Mouse (Mus musculus): ENCODE data around the gene Tdrd1. TPM values are rescaled to one million over a fixed set of nuclear protein-coding genes. Genes with fewer than 3 reads are reported as not detected.
"Not testable (repeated sequence)": the region's sequence is repeated elsewhere in the genome, so short reads cannot be mapped to it uniquely, and the experiment has no call there.

The Tdrd1 gene
- polyA plus RNA-seq (2016; fragmentation: Nextera tagmentation; extraction: Ambion mirVana): 1.0 TPM in 2 replicates

DNA sequence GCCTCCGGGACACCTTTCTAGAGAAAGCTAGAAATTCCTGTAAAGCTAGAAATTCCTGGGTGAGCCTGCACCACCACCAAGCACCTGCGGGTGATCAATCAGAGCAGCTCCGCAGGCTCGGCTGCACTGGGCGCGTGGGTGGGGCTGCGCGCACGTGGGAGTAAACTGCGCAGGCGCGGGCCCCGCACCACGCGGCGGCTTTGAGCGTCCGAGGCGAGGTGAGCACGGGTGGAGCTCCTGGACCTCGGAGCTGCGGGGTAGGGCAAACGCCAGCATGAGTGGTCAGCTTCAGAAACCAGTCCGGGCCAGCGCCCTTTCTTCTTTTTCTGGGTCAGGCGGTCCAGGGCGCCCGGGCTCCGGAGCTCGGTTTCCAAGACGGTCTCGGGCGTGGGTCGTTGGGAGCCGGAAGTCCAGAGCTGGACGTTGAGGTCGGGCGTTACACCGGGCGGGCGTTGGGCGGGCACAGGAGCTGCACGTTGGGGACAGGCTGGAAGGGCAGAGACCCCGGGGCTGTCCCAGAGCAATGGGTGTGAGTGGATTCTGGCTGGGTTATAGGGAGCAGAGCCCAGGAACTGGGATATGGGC is at the start of gene Tdrd1:
Gene Tdrd1, plus strand, starts transcription at position 163 of the 585 bp plus-strand sequence.
- H3K4me1 ChIP-seq: peaks cover 13% of the 10 kb centered on the region
- no peak for DNase-seq (ENCODE audit: low spot score)
- H3K27ac ChIP-seq: peak within 1 kb of the TSS; percentile 66
- WGBS: 42% methylated on average over 44 of the region's 44 CpGs
- H3K4me3 ChIP-seq: peak within 1 kb of the TSS; percentile 45
- H3K36me3 ChIP-seq: no peaks in the 10 kb centered on the region
- H3K27me3 ChIP-seq (ENCODE audit: insufficient read depth, poor library complexity, severe bottlenecking): peaks cover 31% of the 10 kb centered on the region
- H3K9me3 ChIP-seq: no peaks in the 10 kb centered on the region

DNA sequence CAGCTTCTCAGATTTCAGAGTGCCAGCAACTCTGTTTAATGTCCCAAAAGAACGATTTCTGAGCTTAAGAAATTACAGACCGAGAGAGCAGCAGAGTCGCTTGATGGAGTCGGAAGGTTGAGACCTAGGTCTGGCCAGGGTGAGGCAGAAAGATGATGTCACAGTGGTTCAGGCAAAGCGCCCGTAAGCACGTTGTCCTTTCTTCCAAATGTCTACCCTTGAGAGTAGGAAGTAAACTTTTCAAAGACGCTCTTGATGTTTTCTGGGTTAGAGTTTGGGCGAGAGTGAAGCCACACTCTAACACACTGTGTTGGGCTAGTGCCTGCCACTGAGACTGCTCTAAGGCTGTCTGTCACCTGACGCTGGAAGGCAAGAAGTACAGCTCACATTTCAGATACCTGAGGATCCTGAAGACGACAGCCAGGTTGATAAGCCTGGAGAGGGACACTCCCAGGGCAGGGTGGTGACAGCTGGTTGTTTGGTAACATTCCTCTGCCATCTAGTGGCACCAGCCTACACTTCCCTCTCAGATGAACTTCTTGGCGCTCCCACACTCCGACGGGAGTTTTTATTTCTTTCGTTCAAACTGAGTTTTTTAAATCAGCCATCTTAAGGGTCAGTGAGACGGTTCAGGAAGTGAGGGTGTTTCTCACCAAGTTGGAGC is 49.2 kb upstream of the Tdrd1 start:
- Histone ChIP-seq H3K36me3 (no peaks in the 10 kb centered on the region), H3K4me3 (peak overlapping the region; percentile 40), H3K27ac (no peak overlapping the region), H3K27me3 (ENCODE audit: insufficient read depth, poor library complexity, severe bottlenecking) (0 out of 2 replicates have a peak, but pooled peaks cover 2% of the 10 kb centered on the region), H3K4me1 (peaks cover 48% of the 10 kb centered on the region), H3K9me3 (no peaks in the 10 kb centered on the region)
- WGBS: 26% methylated on average over 16 of the region's 16 CpGs
- DNase-seq (ENCODE audit: low spot score): no peak

DNA sequence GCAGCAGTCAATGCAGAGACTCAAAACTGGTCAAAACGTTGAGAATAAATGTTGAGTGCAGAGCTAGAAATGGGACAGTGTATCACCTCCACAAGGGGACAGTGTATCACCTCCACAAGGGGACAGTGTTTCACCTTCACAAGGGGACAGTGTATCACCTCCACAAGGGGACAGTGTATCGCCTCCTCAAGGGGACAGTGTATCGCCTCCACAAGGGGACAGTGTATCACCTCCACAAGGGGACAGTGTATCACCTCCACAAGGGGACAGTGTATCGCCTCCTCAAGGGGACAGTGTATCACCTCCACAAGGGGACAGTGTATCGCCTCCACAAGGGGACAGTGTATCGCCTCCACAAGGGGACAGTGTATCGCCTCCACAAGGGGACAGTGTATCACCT is 47.5 kb upstream of the Tdrd1 start:
- H3K36me3 ChIP-seq; H3K27me3 ChIP-seq (ENCODE audit: insufficient read depth, poor library complexity, severe bottlenecking); H3K27ac ChIP-seq; H3K9me3 ChIP-seq; H3K4me3 ChIP-seq; DNase-seq (ENCODE audit: low spot score): not testable (repeated sequence)
- peaks cover 42% of the 10 kb centered on the region for H3K4me1 ChIP-seq
- 90% methylated on average over 7 of the region's 7 CpGs for WGBS

DNA sequence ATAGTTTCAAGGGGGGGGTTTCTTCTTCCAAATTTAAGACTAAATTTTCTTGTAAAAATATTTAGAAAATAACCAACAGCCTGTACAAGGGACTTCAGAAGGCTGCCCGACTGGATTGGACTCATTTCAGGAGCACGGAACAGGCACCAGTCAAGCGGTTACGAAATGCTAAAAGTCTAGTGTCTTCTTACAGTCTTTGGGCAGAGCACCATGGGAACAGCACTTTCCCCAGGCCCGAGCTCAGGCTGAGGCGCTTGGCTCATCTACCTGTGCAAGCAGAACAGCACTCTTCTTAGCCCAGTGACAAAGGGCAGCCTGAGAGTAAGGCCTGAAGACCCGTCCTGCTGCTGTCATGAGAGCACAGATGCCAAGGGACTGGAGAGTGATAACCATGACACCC is 38.1 kb upstream of the Tdrd1 start:
- H3K4me3 ChIP-seq: no peak overlapping the region
- WGBS: 89% methylated on average over 7 of the region's 7 CpGs
- H3K27me3 ChIP-seq (ENCODE audit: insufficient read depth, poor library complexity, severe bottlenecking): no peaks in the 10 kb centered on the region
- no peaks in the 10 kb centered on the region for H3K4me1 ChIP-seq
- H3K36me3 ChIP-seq: peaks cover 48% of the 10 kb centered on the region
- no peak overlapping the region for H3K27ac ChIP-seq
- H3K9me3 ChIP-seq: no peaks in the 10 kb centered on the region
- no peak for DNase-seq (ENCODE audit: low spot score)

DNA sequence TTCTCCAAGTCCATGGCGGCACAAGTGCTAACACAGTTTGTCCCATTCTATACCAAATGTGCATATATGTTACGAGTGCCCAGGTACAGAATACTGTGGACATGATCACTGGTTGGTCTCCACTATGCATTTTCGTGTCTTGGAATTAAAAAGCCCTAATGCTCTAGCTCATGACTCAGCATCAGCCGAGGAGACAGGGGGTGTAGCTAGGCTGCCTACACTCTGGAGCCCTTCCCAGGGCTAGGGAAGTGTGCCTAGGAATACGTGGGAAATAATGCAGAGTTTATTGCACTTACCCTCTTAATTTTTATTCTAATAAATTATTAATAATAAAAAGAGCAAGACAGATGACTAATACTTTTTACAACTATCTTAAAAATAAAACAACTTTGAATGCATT is 37.1 kb upstream of the Tdrd1 start:
- DNase-seq (ENCODE audit: low spot score): no peak

DNA sequence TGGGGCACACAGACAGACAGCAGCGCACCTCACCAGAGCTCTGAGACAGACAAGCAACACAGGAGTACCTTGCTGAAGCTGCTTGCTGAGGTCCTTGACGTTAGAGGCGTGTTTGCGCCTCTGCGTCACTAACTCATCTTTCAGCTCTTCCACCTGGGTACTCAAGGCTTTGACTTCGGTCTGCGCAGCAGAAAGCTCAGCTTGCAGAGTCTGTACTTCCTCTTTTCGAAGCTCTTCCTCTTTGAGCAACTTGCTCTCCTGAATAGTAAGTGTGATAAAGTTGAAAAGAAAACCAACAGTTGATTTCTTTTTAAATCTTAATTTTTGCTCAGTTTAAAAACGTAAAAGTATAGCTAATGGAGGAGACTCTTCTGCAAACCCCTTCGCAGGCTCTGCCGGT is 28.6 kb upstream of the Tdrd1 start:
- WGBS: 92% methylated on average over 11 of the region's 11 CpGs
- peaks cover 89% of the 10 kb centered on the region for H3K36me3 ChIP-seq
- no peak for DNase-seq (ENCODE audit: low spot score)

More for the DNA sequence above, 37.1 kb upstream of the Tdrd1 start:
- Histone ChIP-seq H3K27me3 (ENCODE audit: insufficient read depth, poor library complexity, severe bottlenecking) (no peaks in the 10 kb centered on the region), H3K4me1 (no peaks in the 10 kb centered on the region), H3K36me3 (peaks cover 58% of the 10 kb centered on the region), H3K27ac (no peak overlapping the region), H3K4me3 (no peak overlapping the region), H3K9me3 (no peaks in the 10 kb centered on the region)
- WGBS: 91% methylated on average over 5 of the region's 5 CpGs

DNA sequence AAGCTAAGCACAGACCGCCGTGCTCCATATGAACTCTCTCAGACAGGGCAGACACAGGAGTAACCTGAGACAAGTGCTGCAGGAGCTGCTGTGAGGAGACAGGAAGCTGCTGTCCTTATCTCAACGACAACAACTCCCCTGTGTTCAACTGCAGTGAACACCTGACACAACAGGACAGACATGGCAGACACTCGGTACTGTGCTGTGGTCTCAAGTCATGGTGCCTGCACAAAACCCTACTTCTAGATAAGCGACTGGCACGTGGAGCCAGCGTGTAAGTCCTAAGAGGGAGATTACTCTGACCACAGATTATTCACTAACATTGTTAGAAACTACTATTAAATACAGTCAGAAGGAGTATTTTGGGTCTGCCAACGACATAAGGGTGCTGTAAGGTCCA is 25.8 kb upstream of the Tdrd1 start:
- Histone ChIP-seq H3K36me3 (peaks cover 80% of the 10 kb centered on the region), H3K27me3 (ENCODE audit: insufficient read depth, poor library complexity, severe bottlenecking) (no peaks in the 10 kb centered on the region), H3K9me3 (no peaks in the 10 kb centered on the region), H3K4me1 (peaks cover 41% of the 10 kb centered on the region), H3K27ac (peak overlapping the region; percentile 19; the same call in 1 of the 2 replicates), H3K4me3 (no peak overlapping the region)
- WGBS: 49% methylated on average over 8 of the region's 8 CpGs
- no peak for DNase-seq (ENCODE audit: low spot score)

More for the DNA sequence above, 28.6 kb upstream of the Tdrd1 start:
- Histone ChIP-seq H3K9me3 (no peaks in the 10 kb centered on the region), H3K27me3 (ENCODE audit: insufficient read depth, poor library complexity, severe bottlenecking) (no peaks in the 10 kb centered on the region), H3K4me1 (peaks cover 26% of the 10 kb centered on the region), H3K27ac (no peak overlapping the region), H3K4me3 (no peak overlapping the region)

DNA sequence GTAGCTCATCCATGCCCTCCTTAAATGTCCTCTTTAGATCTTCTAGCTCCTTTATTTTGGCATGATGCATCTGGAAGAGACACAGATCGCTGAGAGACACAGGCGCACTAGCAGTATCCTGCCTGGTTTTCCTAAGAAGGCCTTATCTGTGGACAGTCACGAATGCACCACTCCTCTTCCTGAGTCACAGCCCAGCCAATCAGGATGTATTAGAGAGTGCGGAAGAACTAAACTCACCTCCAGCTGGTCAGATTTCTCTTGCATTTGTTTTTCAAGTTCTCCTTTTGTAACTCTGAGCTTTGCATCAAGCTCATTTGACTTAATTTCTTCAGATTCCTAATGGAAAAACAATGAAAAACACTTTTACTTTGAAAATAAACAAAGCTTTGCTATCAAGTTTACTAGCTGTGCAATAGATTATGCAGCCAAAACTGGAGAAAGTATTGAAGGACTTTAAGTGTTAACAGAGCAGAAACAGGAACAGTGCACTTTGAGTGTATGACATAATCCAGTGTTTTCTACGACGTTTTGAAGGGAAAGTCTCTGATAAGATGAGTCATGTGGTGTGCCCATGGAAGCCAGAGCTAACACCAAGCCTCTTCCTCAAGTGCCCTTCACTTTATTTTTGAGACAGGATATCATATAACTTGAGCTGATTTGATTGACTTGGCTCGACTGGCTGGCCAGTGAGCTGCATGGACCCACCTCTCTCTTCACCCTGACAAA is 24.9 kb upstream of the Tdrd1 start:
- H3K9me3 ChIP-seq: no peaks in the 10 kb centered on the region
- H3K27ac ChIP-seq: peak overlapping the region; percentile 19; the same call in 1 of the 2 replicates
- no peaks in the 10 kb centered on the region for H3K27me3 ChIP-seq (ENCODE audit: insufficient read depth, poor library complexity, severe bottlenecking)
- no peak overlapping the region for H3K4me3 ChIP-seq
- 30% methylated on average over 7 of the region's 7 CpGs for WGBS
- H3K36me3 ChIP-seq: peaks cover 79% of the 10 kb centered on the region
- H3K4me1 ChIP-seq: peaks cover 41% of the 10 kb centered on the region
- DNase-seq (ENCODE audit: low spot score): no peak

DNA sequence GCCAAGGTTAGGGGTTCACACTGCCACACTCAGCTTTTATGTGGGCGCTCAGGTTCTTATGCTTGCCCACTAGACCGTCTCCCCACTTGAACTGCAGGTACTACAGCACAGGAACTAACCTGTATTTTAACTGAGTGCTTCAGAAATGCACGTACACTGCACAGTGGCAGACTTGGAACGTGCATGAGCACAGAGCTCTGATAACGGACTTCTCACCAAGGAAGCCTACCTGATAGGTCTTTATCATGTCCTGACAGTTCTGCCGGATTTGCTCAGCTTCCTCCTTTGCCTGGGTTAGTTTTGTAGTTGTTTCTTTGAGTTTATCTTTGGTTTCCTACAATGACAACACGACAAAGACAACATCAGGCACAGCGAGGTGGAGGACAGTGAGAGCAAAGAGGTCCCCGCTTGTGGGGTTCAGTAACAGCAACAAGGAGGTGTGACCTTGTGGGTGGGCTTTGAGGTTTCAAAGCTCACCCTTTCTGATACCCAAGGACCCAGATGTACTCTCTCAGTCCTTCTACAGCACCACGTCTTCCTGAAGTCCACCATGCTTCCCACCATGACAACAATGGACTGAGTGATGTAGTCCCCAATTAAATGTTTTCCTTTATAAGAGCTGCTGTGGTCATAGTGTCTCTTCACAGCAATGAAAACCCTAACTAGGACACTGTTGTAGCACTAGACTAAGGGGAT is 24.2 kb upstream of the Tdrd1 start:
- 54% methylated on average over 10 of the region's 10 CpGs for WGBS
- H3K9me3 ChIP-seq: no peaks in the 10 kb centered on the region
- H3K4me1 ChIP-seq: peaks cover 41% of the 10 kb centered on the region
- peak overlapping the region; percentile 69; the same call in 1 of the 2 replicates for H3K27ac ChIP-seq
- peak; percentile 82 for DNase-seq (ENCODE audit: low spot score)
- no peak overlapping the region for H3K4me3 ChIP-seq
- peaks cover 73% of the 10 kb centered on the region for H3K36me3 ChIP-seq
- no peaks in the 10 kb centered on the region for H3K27me3 ChIP-seq (ENCODE audit: insufficient read depth, poor library complexity, severe bottlenecking)

DNA sequence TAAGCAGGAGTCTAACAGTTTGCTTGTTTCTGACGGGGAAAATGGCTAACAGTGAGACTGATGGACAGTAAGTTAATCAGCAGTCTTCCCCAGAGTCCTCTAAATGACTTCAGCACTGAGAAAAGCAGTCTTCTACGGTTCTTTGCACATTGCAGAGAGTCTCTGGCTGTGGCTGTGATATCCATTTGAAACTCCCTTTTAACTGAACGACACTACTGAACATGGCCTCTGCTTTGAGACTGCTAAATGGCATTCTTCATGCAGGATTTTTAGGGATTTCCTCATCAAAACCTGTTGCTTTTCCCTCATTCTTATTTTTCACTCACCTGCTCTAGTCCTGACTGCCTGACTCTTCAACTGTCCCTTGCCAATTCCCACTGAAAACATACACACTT is 23.7 kb upstream of the Tdrd1 start:
- no peak for DNase-seq (ENCODE audit: low spot score)

DNA sequence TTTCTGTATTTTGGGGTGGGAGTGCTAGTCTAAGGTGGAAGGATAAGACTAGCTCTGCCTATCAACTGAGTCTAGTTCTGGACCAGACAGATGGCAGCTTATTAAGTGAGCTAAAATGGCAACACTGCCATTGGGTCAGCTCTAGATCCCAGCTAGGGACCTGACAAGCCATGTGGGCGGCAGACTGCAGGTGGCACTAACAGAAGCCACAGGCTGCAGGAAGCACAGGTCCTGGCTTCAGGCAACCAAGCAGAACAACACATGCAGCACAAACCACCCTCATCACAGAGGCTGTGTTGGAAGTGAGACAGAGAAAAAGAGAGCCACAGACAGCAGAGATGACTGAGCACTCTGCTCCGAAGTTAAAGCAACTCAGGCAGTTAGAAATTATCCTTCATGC is 20.6 kb upstream of the Tdrd1 start:
- 89% methylated on average over 2 of the region's 2 CpGs for WGBS
- Histone ChIP-seq H3K9me3 (no peaks in the 10 kb centered on the region), H3K4me3 (no peak overlapping the region), H3K36me3 (peaks cover 67% of the 10 kb centered on the region), H3K27ac (no peak overlapping the region), H3K27me3 (ENCODE audit: insufficient read depth, poor library complexity, severe bottlenecking) (no peaks in the 10 kb centered on the region), H3K4me1 (peaks cover 35% of the 10 kb centered on the region)
- no peak for DNase-seq (ENCODE audit: low spot score)

More for the DNA sequence above, 23.7 kb upstream of the Tdrd1 start:
- Histone ChIP-seq H3K27ac (peak overlapping the region; percentile 69; the same call in 1 of the 2 replicates), H3K4me3 (no peak overlapping the region), H3K9me3 (no peaks in the 10 kb centered on the region), H3K4me1 (peaks cover 41% of the 10 kb centered on the region), H3K36me3 (peaks cover 76% of the 10 kb centered on the region), H3K27me3 (ENCODE audit: insufficient read depth, poor library complexity, severe bottlenecking) (no peaks in the 10 kb centered on the region)
- 73% methylated on average over 3 of the region's 3 CpGs for WGBS

DNA sequence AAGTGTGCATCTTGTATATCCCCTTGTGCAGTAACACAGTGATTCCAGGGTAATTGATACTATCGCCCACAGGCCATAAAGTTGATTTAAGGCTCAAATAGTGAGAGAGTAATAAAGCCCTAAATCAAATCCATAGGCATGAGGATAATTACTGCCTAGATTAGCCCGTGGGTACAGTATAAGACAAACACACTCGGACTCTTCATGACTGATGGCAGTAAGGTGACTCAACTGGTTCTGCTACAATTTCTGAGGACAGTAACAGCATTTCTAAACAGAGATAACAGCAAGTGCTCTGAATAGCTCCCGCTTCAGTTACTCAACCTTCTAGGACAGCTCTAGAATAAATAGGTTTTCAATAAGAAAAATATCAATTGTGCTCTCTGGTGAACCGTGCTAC is 18.9 kb upstream of the Tdrd1 start:
- H3K9me3 ChIP-seq: no peaks in the 10 kb centered on the region
- H3K4me1 ChIP-seq: peaks cover 22% of the 10 kb centered on the region
- H3K36me3 ChIP-seq: peaks cover 55% of the 10 kb centered on the region
- H3K4me3 ChIP-seq: no peak overlapping the region
- 86% methylated on average over 5 of the region's 5 CpGs for WGBS
- no peak overlapping the region for H3K27ac ChIP-seq
- H3K27me3 ChIP-seq (ENCODE audit: insufficient read depth, poor library complexity, severe bottlenecking): no peaks in the 10 kb centered on the region
- DNase-seq (ENCODE audit: low spot score): no peak

All from heart, embryonic 10.5 days (tissue).